Mouse (Mus musculus) CH12.LX (cell line): ENCODE measurements around the gene Gm18336. TPM values are rescaled to one million over a fixed set of nuclear protein-coding genes. Genes with fewer than 3 reads are reported as not detected.
"Not testable (repeated sequence)": the region's sequence is repeated elsewhere in the genome, so short reads cannot be mapped to it uniquely, and the experiment has no call there.

Experiments used
- DNase-seq: peaks from one replicate; pipeline ENCODE4 v3.0.0-alpha.2; 2013; ENCODE audit errors: extremely low read depth
- H3K27ac ChIP-seq: 2 replicates; pipeline ENCODE4 v1.5.1; 2012; ENCODE audit warnings: low read depth, mild to moderate bottlenecking, control low read depth, moderate library complexity; ENCODE audit not compliant: insufficient read depth
- H3K27me3 ChIP-seq: replicated peaks from 2 replicates; pipeline ENCODE3; 2012; ENCODE audit warnings: inconsistent platforms
- H3K36me3 ChIP-seq, 2 experiments: replicated peaks in 1 of 2; 2 replicates each; pipeline versions ENCODE3 to v1.6.1; 2012; ENCODE audit warnings: inconsistent platforms in 1 of 2, low read length in 1 of 2, mild to moderate bottlenecking in 1 of 2, mixed read lengths in 1 of 2, moderate library complexity in 1 of 2; ENCODE audit not compliant: control insufficient read depth in 1 of 2, insufficient read depth in 1 of 2
- H3K4me1 ChIP-seq, 2 experiments: 2 replicates each; pipeline ENCODE4 v1.6.1; 2012; ENCODE audit warnings: inconsistent platforms in 1 of 2, moderate library complexity in 1 of 2; ENCODE audit not compliant: insufficient read depth in 2 of 2, control insufficient read depth in 1 of 2
- H3K4me2 ChIP-seq: 2 replicates; pipeline ENCODE4 v1.6.1; 2012; ENCODE audit warnings: low read depth, mild to moderate bottlenecking, control low read depth; ENCODE audit not compliant: poor library complexity, insufficient read depth, severe bottlenecking
- H3K4me3 ChIP-seq, 3 experiments: fragments of 150-350 bp in 1 of 3; sonication (generic) in 1 of 3; replicated peaks in 1 of 3; 2 replicates each; pipeline versions ENCODE3 to v1.5.1; 2011 to 2012; ENCODE audit warnings: low read depth in 2 of 3, low read length in 2 of 3, mild to moderate bottlenecking in 2 of 3, moderate library complexity in 2 of 3, control low read depth in 1 of 3, improper control_type of control experiment in 1 of 3, inconsistent platforms in 1 of 3, mixed read lengths in 1 of 3; ENCODE audit not compliant: poor library complexity in 1 of 3
- H3K79me2 ChIP-seq: replicated peaks from 2 replicates; pipeline ENCODE4 v1.6.1; 2012; ENCODE audit warnings: mild to moderate bottlenecking, moderate library complexity; ENCODE audit not compliant: control insufficient read depth, poor library complexity, insufficient read depth, severe bottlenecking; ENCODE audit errors: extremely low read depth
- H3K9ac ChIP-seq: 2 replicates; pipeline ENCODE4 v1.6.1; 2012; ENCODE audit warnings: low read depth, mild to moderate bottlenecking, control low read depth, moderate library complexity; ENCODE audit not compliant: insufficient read depth
- H3K9me3 ChIP-seq: replicated peaks from 2 replicates; pipeline ENCODE3; 2012; ENCODE audit warnings: low read length, inconsistent platforms, mixed read lengths
- BHLHE40 ChIP-seq: IDR thresholded peaks from 2 replicates; pipeline ENCODE4 v1.6.1; 2011; ENCODE audit warnings: mild to moderate bottlenecking, low read depth, low read length, improper control_type of control experiment
- EP300 ChIP-seq: IDR thresholded peaks from 2 replicates; pipeline ENCODE4 v1.6.1; 2011; ENCODE audit warnings: low read length, improper control_type of control experiment
- GABPA ChIP-seq: IDR thresholded peaks from 2 replicates; pipeline ENCODE4 v1.6.1; 2012; ENCODE audit warnings: low read depth, low read length, improper control_type of control experiment, inconsistent platforms; ENCODE audit not compliant: insufficient replicate concordance
- HCFC1 ChIP-seq: IDR thresholded peaks from 2 replicates; pipeline ENCODE4 v1.6.1; 2012; ENCODE audit warnings: low read depth, mild to moderate bottlenecking, inconsistent platforms, low read length, improper control_type of control experiment
- IRF4 ChIP-seq: IDR thresholded peaks from 2 replicates; pipeline ENCODE4 v1.6.1; 2014; ENCODE audit warnings: low read depth, mild to moderate bottlenecking, inconsistent platforms, low read length, improper control_type of control experiment
- JUN ChIP-seq: IDR thresholded peaks from 2 replicates; pipeline ENCODE4 v1.6.1; 2011; ENCODE audit warnings: low read depth, mild to moderate bottlenecking, low read length, improper control_type of control experiment, moderate library complexity; ENCODE audit not compliant: insufficient read depth
- MAX ChIP-seq: IDR thresholded peaks from 2 replicates; pipeline ENCODE4 v1.6.1; 2011; ENCODE audit warnings: low read length, improper control_type of control experiment
- MAZ ChIP-seq: IDR thresholded peaks from 2 replicates; pipeline ENCODE4 v1.6.1; 2012; ENCODE audit warnings: low read depth, mild to moderate bottlenecking, inconsistent platforms, low read length, improper control_type of control experiment, moderate library complexity
- MXI1 ChIP-seq: IDR thresholded peaks from 2 replicates; pipeline ENCODE4 v1.6.1; 2011; ENCODE audit warnings: mild to moderate bottlenecking, low read depth, low read length, improper control_type of control experiment
- MYC ChIP-seq: IDR thresholded peaks from 2 replicates; pipeline ENCODE4 v1.6.1; 2011; ENCODE audit warnings: low read depth, mild to moderate bottlenecking, improper control_type of control experiment, low read length
- PAX5 ChIP-seq: IDR thresholded peaks from 2 replicates; pipeline ENCODE4 v1.6.1; 2012; ENCODE audit warnings: low read length, inconsistent platforms, mixed read lengths
- POLR2A ChIP-seq: IDR thresholded peaks from 2 replicates; pipeline ENCODE4 v1.6.1; 2011; ENCODE audit warnings: low read depth, mild to moderate bottlenecking, improper control_type of control experiment, low read length
- SIN3A ChIP-seq: IDR thresholded peaks from 2 replicates; pipeline ENCODE4 v1.6.1; 2012; ENCODE audit warnings: low read length, improper control_type of control experiment, inconsistent platforms
- TCF12 ChIP-seq: IDR thresholded peaks from 2 replicates; pipeline ENCODE4 v1.6.1; 2014; ENCODE audit warnings: low read depth, mild to moderate bottlenecking, inconsistent platforms, low read length, improper control_type of control experiment
- UBTF ChIP-seq: IDR thresholded peaks from 2 replicates; pipeline ENCODE4 v1.6.1; 2012; ENCODE audit warnings: low read depth, mild to moderate bottlenecking, inconsistent platforms, low read length, improper control_type of control experiment, moderate library complexity
- USF1 ChIP-seq: IDR thresholded peaks from 2 replicates; pipeline ENCODE4 v1.6.1; 2014; ENCODE audit warnings: low read depth, mild to moderate bottlenecking, inconsistent platforms, low read length, improper control_type of control experiment
- ZNF384 ChIP-seq: IDR thresholded peaks from 2 replicates; pipeline ENCODE4 v1.6.1; 2012; ENCODE audit warnings: low read depth, low read length, improper control_type of control experiment, inconsistent platforms
- dilution Hi-C: fragments of 300-500 bp; cut with MboI; formaldehyde crosslinking; loops from 2 replicates; pipeline ENCODE4 v1.14.3; 2020; ENCODE audit warnings: low sequenced_read_pairs; ENCODE audit not compliant: extremely low pct_unique_long_range_greater_than_20kb, extremely low pct_ligation_motif_present
- in situ Hi-C: fragments of 300-500 bp; cut with MboI; formaldehyde crosslinking; loops from 3 replicates; pipeline ENCODE4 v1.14.3; 2019; ENCODE audit warnings: low sequenced_read_pairs, low pct_ligation_motif_present, low pct_unique_long_range_greater_than_20kb, mixed read lengths
- polyA plus RNA-seq: library from polyadenylated mRNA; unstranded; fragments of >175 nt; gene quantifications from 2 replicates; pipeline ENCODE4 v1.2.1, GENCODE M21; 2012; ENCODE audit warnings: low read depth; ENCODE audit not compliant: insufficient read length
- total RNA-seq, 2 experiments: library from RNA; depleted of rRNA; stranded (reverse); fragments of 300-350 nt in 1 of 2; fragments of >200 nt in 1 of 2; gene quantifications; 2 replicates each; pipeline ENCODE4 v1.2.3; 2012 to 2014

The Gm18336 gene
- not detected in 2 replicates for total RNA-seq (2012; rRNA removed)
- not detected in 2 replicates for total RNA-seq (2014; rRNA removed)
- polyA plus RNA-seq, result not detected in 2 replicates

- H3K9me3 ChIP-seq, in situ Hi-C loops, H3K4me1 ChIP-seq, H3K27me3 ChIP-seq, H3K4me3 ChIP-seq, DNase-seq, dilution Hi-C loops, H3K79me2 ChIP-seq, H3K9ac ChIP-seq, H3K36me3 ChIP-seq, H3K4me2 ChIP-seq, H3K27ac ChIP-seq: not testable (repeated sequence)
Measured at GRCm38 (mm10) chrX:73398636-73399035, at the start of gene Gm18336. Gene Gm18336, minus strand, starts transcription at chrX:73398736.

- H3K4me3 ChIP-seq, result no peak overlapping the region
- dilution Hi-C loops, result no loop called here
- no peaks in the 10 kb centered on the region for H3K79me2 ChIP-seq
- H3K9me3 ChIP-seq, result no peaks in the 10 kb centered on the region
- no peaks in the 10 kb centered on the region for H3K4me1 ChIP-seq
- TF ChIP-seq MAX, result no peak
- TF ChIP-seq, all 38 proteins: peak for 0
- Histone ChIP-seq H3K4me2 (no peak overlapping the region), H3K36me3 (peaks cover 6 to 40% of the 10 kb centered on the region in 2 experiments), H3K27me3 (no peaks in the 10 kb centered on the region), H3K27ac (no peak overlapping the region), H3K9ac (no peak overlapping the region)
- DNase-seq, result no peak
- in situ Hi-C loops, result loop anchor here (25.0 kb wide), 1 partner anchor 429 kb away; no protein-coding TSS in a partner anchor
Measured at GRCm38 (mm10) chrX:73441428-73441827, 42.9 kb upstream of the Gm18336 start.

GRCm38 (mm10) chrX:73435252-73435651 lies 36.7 kb upstream of the Gm18336 start, which contains the start of gene Trex2:
Gene Trex2, minus strand, starts transcription at chrX:73435344.
- H3K27ac ChIP-seq, result no peak within 1 kb of the TSS
- no peak within 1 kb of the TSS for H3K9ac ChIP-seq
- TF ChIP-seq TCF12 (no peak), MAZ (no peak)
- no peak within 1 kb of the TSS for H3K4me2 ChIP-seq
- dilution Hi-C loops (no loop called here), in situ Hi-C loops (loop anchor here (25.0 kb wide), 1 partner anchor 423 kb away; no protein-coding TSS in a partner anchor)
- no peaks in the 10 kb centered on the region for H3K9me3 ChIP-seq
- H3K36me3 ChIP-seq, result peaks cover 5 to 37% of the 10 kb centered on the region in 2 experiments
- DNase-seq, result no peak
- H3K4me3 ChIP-seq, result no peak within 1 kb of the TSS
- no peaks in the 10 kb centered on the region for H3K27me3 ChIP-seq
- no peaks in the 10 kb centered on the region for H3K4me1 ChIP-seq
- H3K79me2 ChIP-seq, result no peaks in the 10 kb centered on the region

GRCm38 (mm10) chrX:73432850-73433249 lies 34.3 kb upstream of the Gm18336 start:
- Histone ChIP-seq H3K4me3 (no peak overlapping the region), H3K27ac (no peak overlapping the region), H3K79me2 (no peaks in the 10 kb centered on the region), H3K9ac (no peak overlapping the region), H3K27me3 (no peaks in the 10 kb centered on the region), H3K4me2 (no peak overlapping the region), H3K4me1 (no peaks in the 10 kb centered on the region), H3K9me3 (no peaks in the 10 kb centered on the region), H3K36me3 (peaks cover 5 to 29% of the 10 kb centered on the region in 2 experiments)
- TF ChIP-seq IRF4 (no peak), MXI1 (no peak), EP300 (no peak), MYC (no peak), JUN (no peak), MAZ (no peak), HCFC1 (no peak), SIN3A (no peak), GABPA (no peak), ZNF384 (no peak), UBTF (no peak), PAX5 (no peak), POLR2A (no peak), BHLHE40 (no peak), TCF12 (no peak), USF1 (no peak), MAX (no peak)
- dilution Hi-C loops (no loop called here), in situ Hi-C loops (loop anchor here (25.0 kb wide), 1 partner anchor 421 kb away; no protein-coding TSS in a partner anchor)
- no peak for DNase-seq
